Mouse (Mus musculus) spleen, adult 2 months (tissue): ENCODE results near the gene Nfia.

ENCODE experiments used
- CTCF ChIP-seq: fragments of 200-500 bp; IDR thresholded peaks from 2 replicates; pipeline ENCODE4 v1.5.1; 2011; ENCODE audit warnings: mild to moderate bottlenecking, inconsistent platforms; ENCODE audit not compliant: insufficient read depth, insufficient read length, insufficient replicate concordance; ENCODE audit errors: extremely low read depth
- POLR2A ChIP-seq: fragments of 200-500 bp; IDR thresholded peaks from 2 replicates; pipeline ENCODE4 v1.6.1; 2011; ENCODE audit warnings: low read depth, low read length, inconsistent platforms

- TF ChIP-seq CTCF (no peak), POLR2A (no peak)
Measured at GRCm38 (mm10) chr4:98004108-98004625, 231.6 kb downstream of the Nfia start.
